Mouse (Mus musculus): ENCODE results near the gene Ddx3x. TPM values are rescaled to one million over a fixed set of nuclear protein-coding genes. Genes with fewer than 3 reads are reported as not detected.

Gene Ddx3x
- polyA plus RNA-seq, 1 experiment from 2014 or later, result 190 TPM

DNA sequence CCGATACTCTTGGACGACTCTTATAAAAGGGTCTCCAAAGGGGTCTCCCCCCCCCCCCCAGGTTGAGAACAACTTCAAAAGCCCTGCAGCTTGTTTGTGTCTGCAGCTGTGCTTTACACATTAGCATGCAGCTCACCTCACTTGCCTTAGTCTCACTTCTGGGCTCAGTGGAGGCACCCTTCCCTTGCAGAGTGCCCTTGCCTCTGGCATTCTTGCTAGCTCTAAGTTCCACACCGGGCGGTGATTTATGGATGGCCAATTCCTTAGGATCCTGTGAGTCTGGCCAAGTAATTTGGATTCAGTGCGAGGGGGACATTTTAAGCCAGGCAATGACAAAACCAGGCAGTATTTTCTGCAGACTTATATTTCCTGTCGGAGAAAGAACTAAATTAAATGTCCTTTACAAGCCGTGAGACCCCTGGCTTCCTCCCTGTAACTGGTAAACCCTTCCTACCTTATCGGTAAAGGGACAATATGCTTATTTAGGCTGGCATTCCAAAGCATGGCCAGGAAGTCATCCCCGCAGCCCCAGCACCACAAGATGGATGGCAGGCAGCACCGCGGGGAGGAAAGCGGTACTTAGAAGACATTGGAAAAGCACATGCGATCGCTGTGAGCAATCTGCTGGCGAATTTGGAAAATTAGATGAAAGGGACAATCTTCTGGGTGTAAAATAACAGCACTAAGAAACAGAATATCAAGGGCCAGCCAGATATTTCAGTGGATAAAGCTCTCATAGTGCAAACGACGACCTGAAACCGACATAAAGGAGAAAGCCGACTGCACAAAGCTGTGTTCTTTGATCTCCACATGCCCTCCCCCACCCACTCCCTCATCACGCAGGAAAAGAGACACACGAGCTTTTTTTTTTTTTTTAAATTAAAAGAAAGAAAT, 39.1 kb upstream of the Ddx3x start:
- no peaks in the 10 kb centered on the region for H3K36me3 ChIP-seq (ENCODE audit: control insufficient read depth, insufficient read depth, low read length)
- peak; percentile 64 for DNase-seq (ENCODE audit: low spot score)
- H3K4me1 ChIP-seq (ENCODE audit: control insufficient read depth, insufficient read depth, low read length), result no peaks in the 10 kb centered on the region
- 13% methylated on average over 21 of the region's 21 CpGs for WGBS
- peak; percentile 40; the same call in 1 of the 2 replicates for ATAC-seq (ENCODE audit: insufficient number of reproducible peaks, low FRiP score, low TSS enrichment, low read depth)
- H3K4me2 ChIP-seq (ENCODE audit: low read depth, severe bottlenecking), result peak overlapping the region; percentile 54
- H3K4me3 ChIP-seq (ENCODE audit: low read depth, low read length), result peak overlapping the region; percentile 31
- no peaks in the 10 kb centered on the region for H3K27me3 ChIP-seq (ENCODE audit: control insufficient read depth, insufficient read depth, low read length)
- H3K9ac ChIP-seq (ENCODE audit: low read length), result peak overlapping the region; percentile 74
- H3K9me3 ChIP-seq (ENCODE audit: control insufficient read depth, low read length), result no peaks in the 10 kb centered on the region
- peak overlapping the region; percentile 96 for H3K27ac ChIP-seq (replicated peaks; ENCODE audit: low read depth, low read length)

DNA sequence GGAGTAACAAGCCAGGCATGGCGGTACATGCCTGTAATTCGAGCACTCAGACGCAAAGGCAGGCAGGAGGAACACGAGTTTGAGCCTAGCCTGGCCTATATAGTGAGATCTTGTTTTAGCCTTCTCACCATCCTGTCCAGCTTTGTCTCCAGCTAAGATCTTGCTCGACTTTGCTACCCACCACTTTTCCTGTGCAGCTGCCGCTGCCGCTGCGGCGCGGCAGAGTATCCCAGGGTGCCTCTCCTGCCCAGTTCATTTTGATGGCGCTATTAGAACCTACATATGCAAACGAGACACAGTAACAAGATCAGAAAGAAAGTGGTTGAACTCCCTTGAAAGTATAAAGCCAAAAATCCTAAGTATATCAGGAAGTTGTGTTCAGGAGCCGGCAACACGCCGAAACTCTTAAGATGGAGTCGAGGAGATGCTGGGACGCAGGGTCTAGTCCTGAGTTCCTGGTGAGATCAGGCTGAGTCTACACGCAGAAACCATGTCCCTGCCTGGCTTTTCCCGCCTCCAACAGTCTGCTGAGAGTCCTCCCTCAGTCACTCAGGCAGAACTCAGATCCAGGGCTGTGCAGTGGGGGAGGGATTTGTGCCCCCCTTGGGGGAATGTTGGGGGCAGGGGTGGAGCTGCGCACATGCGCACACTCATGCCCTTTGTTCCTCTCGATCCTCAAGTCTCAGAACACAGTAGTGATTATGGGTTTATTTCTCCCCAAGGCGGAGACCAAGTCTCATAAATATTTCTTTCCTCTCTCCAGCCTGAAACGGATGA, 38.3 kb upstream of the Ddx3x start:
- Histone ChIP-seq H3K9me3 (ENCODE audit: control insufficient read depth, low read length) (no peaks in the 10 kb centered on the region), H3K27ac (replicated peaks; ENCODE audit: low read depth, low read length) (peak overlapping the region; percentile 96), H3K4me1 (ENCODE audit: control insufficient read depth, insufficient read depth, low read length) (no peaks in the 10 kb centered on the region), H3K4me3 (ENCODE audit: low read depth, low read length) (peak overlapping the region; percentile 31), H3K36me3 (ENCODE audit: control insufficient read depth, insufficient read depth, low read length) (no peaks in the 10 kb centered on the region), H3K4me2 (ENCODE audit: low read depth, severe bottlenecking) (peak overlapping the region; percentile 54), H3K9ac (ENCODE audit: low read length) (peak overlapping the region; percentile 74), H3K27me3 (ENCODE audit: control insufficient read depth, insufficient read depth, low read length) (no peaks in the 10 kb centered on the region)
- DNase-seq (ENCODE audit: low spot score), result peak; percentile 87
- peak; percentile 91 for ATAC-seq (ENCODE audit: insufficient number of reproducible peaks, low FRiP score, low TSS enrichment, low read depth)
- 13% methylated on average over 24 of the region's 24 CpGs for WGBS

GRCm38 (mm10) chrX:13243133-13244123, 37.3 kb upstream of the Ddx3x start:
- no peaks in the 10 kb centered on the region for H3K27me3 ChIP-seq (ENCODE audit: control insufficient read depth, insufficient read depth, low read length)
- peak overlapping the region; percentile 54 for H3K4me2 ChIP-seq (ENCODE audit: low read depth, severe bottlenecking)
- no peaks in the 10 kb centered on the region for H3K36me3 ChIP-seq (ENCODE audit: control insufficient read depth, insufficient read depth, low read length)
- peak; percentile 46 for DNase-seq (ENCODE audit: low spot score)
- H3K4me1 ChIP-seq (ENCODE audit: control insufficient read depth, insufficient read depth, low read length), result no peaks in the 10 kb centered on the region
- 27% methylated on average over 15 of the region's 15 CpGs for WGBS
- ATAC-seq (ENCODE audit: insufficient number of reproducible peaks, low FRiP score, low TSS enrichment, low read depth), result peak; percentile 40
- H3K9ac ChIP-seq (ENCODE audit: low read length), result peak overlapping the region; percentile 74
- no peaks in the 10 kb centered on the region for H3K9me3 ChIP-seq (ENCODE audit: control insufficient read depth, low read length)
- H3K27ac ChIP-seq (replicated peaks; ENCODE audit: low read depth, low read length), result peak overlapping the region; percentile 96
- peak overlapping the region; percentile 15; the same call in 1 of the 2 replicates for H3K4me3 ChIP-seq (ENCODE audit: low read depth, low read length)

DNA sequence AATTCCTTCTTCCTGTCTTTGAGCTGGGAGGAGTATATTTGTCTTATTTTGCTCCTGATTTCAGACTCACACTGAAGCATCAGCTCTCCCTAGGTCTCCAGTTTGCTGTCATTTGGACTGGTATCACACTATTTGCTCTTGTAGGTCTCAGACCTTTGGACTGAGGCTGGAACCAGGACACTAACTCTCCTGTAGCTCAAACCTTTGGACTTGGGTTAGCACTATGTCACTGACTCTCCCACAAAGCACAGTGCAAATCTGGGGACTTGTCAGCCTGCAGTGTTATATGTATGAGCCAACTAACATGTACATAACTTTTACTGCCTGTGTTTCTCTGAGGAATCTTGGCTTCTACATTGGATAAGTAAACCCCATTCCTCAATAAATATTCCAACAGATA, 36.2 kb upstream of the Ddx3x start:
- Histone ChIP-seq H3K27ac (replicated peaks; ENCODE audit: low read depth, low read length) (no peak overlapping the region), H3K9me3 (ENCODE audit: control insufficient read depth, low read length) (no peaks in the 10 kb centered on the region), H3K36me3 (ENCODE audit: control insufficient read depth, insufficient read depth, low read length) (no peaks in the 10 kb centered on the region), H3K27me3 (ENCODE audit: control insufficient read depth, insufficient read depth, low read length) (no peaks in the 10 kb centered on the region), H3K9ac (ENCODE audit: low read length) (no peak overlapping the region), H3K4me1 (ENCODE audit: control insufficient read depth, insufficient read depth, low read length) (no peaks in the 10 kb centered on the region), H3K4me3 (ENCODE audit: low read depth, low read length) (no peak overlapping the region), H3K4me2 (ENCODE audit: low read depth, severe bottlenecking) (no peak overlapping the region)
- no peak for ATAC-seq (ENCODE audit: insufficient number of reproducible peaks, low FRiP score, low TSS enrichment, low read depth)
- no peak for DNase-seq (ENCODE audit: low spot score)

GRCm38 (mm10) chrX:13245027-13245426, 35.7 kb upstream of the Ddx3x start:
- Histone ChIP-seq H3K27me3 (ENCODE audit: control insufficient read depth, insufficient read depth, low read length) (no peaks in the 10 kb centered on the region), H3K9me3 (ENCODE audit: control insufficient read depth, low read length) (no peaks in the 10 kb centered on the region), H3K4me1 (ENCODE audit: control insufficient read depth, insufficient read depth, low read length) (no peaks in the 10 kb centered on the region), H3K27ac (replicated peaks; ENCODE audit: low read depth, low read length) (no peak overlapping the region), H3K9ac (ENCODE audit: low read length) (no peak overlapping the region), H3K4me2 (ENCODE audit: low read depth, severe bottlenecking) (no peak overlapping the region), H3K36me3 (ENCODE audit: control insufficient read depth, insufficient read depth, low read length) (no peaks in the 10 kb centered on the region), H3K4me3 (ENCODE audit: low read depth, low read length) (no peak overlapping the region)
- WGBS, result 72% methylated on average over 3 of the region's 3 CpGs
- no peak for DNase-seq (ENCODE audit: low spot score)
- ATAC-seq (ENCODE audit: insufficient number of reproducible peaks, low FRiP score, low TSS enrichment, low read depth), result no peak

GRCm38 (mm10) chrX:13251683-13252082, 29.1 kb upstream of the Ddx3x start:
- WGBS, result 80% methylated on average over 4 of the region's 4 CpGs
- H3K27me3 ChIP-seq (ENCODE audit: control insufficient read depth, insufficient read depth, low read length), result no peaks in the 10 kb centered on the region
- no peak for ATAC-seq (ENCODE audit: insufficient number of reproducible peaks, low FRiP score, low TSS enrichment, low read depth)

GRCm38 (mm10) chrX:13254273-13254672, 26.5 kb upstream of the Ddx3x start:
- Histone ChIP-seq H3K4me1 (ENCODE audit: control insufficient read depth, insufficient read depth, low read length) (no peaks in the 10 kb centered on the region), H3K9me3 (ENCODE audit: control insufficient read depth, low read length) (no peaks in the 10 kb centered on the region), H3K4me2 (ENCODE audit: low read depth, severe bottlenecking) (no peak overlapping the region), H3K9ac (ENCODE audit: low read length) (no peak overlapping the region), H3K36me3 (ENCODE audit: control insufficient read depth, insufficient read depth, low read length) (no peaks in the 10 kb centered on the region), H3K4me3 (ENCODE audit: low read depth, low read length) (no peak overlapping the region), H3K27ac (replicated peaks; ENCODE audit: low read depth, low read length) (no peak overlapping the region), H3K27me3 (ENCODE audit: control insufficient read depth, insufficient read depth, low read length) (no peaks in the 10 kb centered on the region)
- 80% methylated on average over 3 of the region's 3 CpGs for WGBS
- ATAC-seq (ENCODE audit: insufficient number of reproducible peaks, low FRiP score, low TSS enrichment, low read depth) (no peak), DNase-seq (ENCODE audit: low spot score) (no peak)

More at GRCm38 (mm10) chrX:13251683-13252082, 29.1 kb upstream of the Ddx3x start:
- no peak overlapping the region for H3K9ac ChIP-seq (ENCODE audit: low read length)
- no peaks in the 10 kb centered on the region for H3K4me1 ChIP-seq (ENCODE audit: control insufficient read depth, insufficient read depth, low read length)
- no peak overlapping the region for H3K27ac ChIP-seq (replicated peaks; ENCODE audit: low read depth, low read length)
- H3K4me2 ChIP-seq (ENCODE audit: low read depth, severe bottlenecking), result no peak overlapping the region
- no peaks in the 10 kb centered on the region for H3K36me3 ChIP-seq (ENCODE audit: control insufficient read depth, insufficient read depth, low read length)
- no peaks in the 10 kb centered on the region for H3K9me3 ChIP-seq (ENCODE audit: control insufficient read depth, low read length)
- H3K4me3 ChIP-seq (ENCODE audit: low read depth, low read length), result no peak overlapping the region
- DNase-seq (ENCODE audit: low spot score), result no peak

- Histone ChIP-seq H3K9me3 (ENCODE audit: control insufficient read depth, low read length) (no peaks in the 10 kb centered on the region), H3K9ac (ENCODE audit: low read length) (no peak overlapping the region), H3K36me3 (ENCODE audit: control insufficient read depth, insufficient read depth, low read length) (no peaks in the 10 kb centered on the region), H3K4me2 (ENCODE audit: low read depth, severe bottlenecking) (no peak overlapping the region), H3K27ac (replicated peaks; ENCODE audit: low read depth, low read length) (no peak overlapping the region), H3K4me1 (ENCODE audit: control insufficient read depth, insufficient read depth, low read length) (no peaks in the 10 kb centered on the region), H3K4me3 (ENCODE audit: low read depth, low read length) (no peak overlapping the region), H3K27me3 (ENCODE audit: control insufficient read depth, insufficient read depth, low read length) (no peaks in the 10 kb centered on the region)
- WGBS, result 72% methylated on average over 3 of the region's 3 CpGs
- DNase-seq (ENCODE audit: low spot score), result no peak
- ATAC-seq (ENCODE audit: insufficient number of reproducible peaks, low FRiP score, low TSS enrichment, low read depth), result no peak
These were observed 17.4 kb upstream of the Ddx3x start for GRCm38 (mm10) chrX:13263356-13263755.

All from limb, embryonic 11.5 days (tissue).